Mouse (Mus musculus) testis, adult 2 months (tissue): ENCODE results near the gene Pccb. TPM values are rescaled to one million over a fixed set of nuclear protein-coding genes. Genes with fewer than 3 reads are reported as not detected.
A peak's percentile ranks its signal among the peaks of the same experiment; 100 is the strongest.

Experiments used
- H3K27ac ChIP-seq: fragments of 200-500 bp; 2 replicates; pipeline ENCODE4 v1.5.1; 2012; ENCODE audit warnings: low read depth, low read length; ENCODE audit not compliant: control insufficient read depth, insufficient read depth
- H3K27me3 ChIP-seq: fragments of 200-500 bp; 2 replicates; pipeline ENCODE4 v1.6.1; 2012; ENCODE audit warnings: mild to moderate bottlenecking, low read length, moderate library complexity; ENCODE audit not compliant: control insufficient read depth, insufficient read depth
- H3K36me3 ChIP-seq: fragments of 200-500 bp; 2 replicates; pipeline ENCODE4 v1.6.1; 2012; ENCODE audit warnings: mild to moderate bottlenecking, low read length; ENCODE audit not compliant: control insufficient read depth, insufficient read depth
- H3K4me1 ChIP-seq: fragments of 200-500 bp; 2 replicates; pipeline ENCODE4 v1.6.1; 2012; ENCODE audit warnings: low read length; ENCODE audit not compliant: control insufficient read depth, insufficient read depth
- H3K4me3 ChIP-seq: fragments of 200-500 bp; 2 replicates; pipeline ENCODE4 v1.5.1; 2012; ENCODE audit warnings: low read depth, mild to moderate bottlenecking, low read length, moderate library complexity, mixed read lengths; ENCODE audit not compliant: control insufficient read depth
- CTCF ChIP-seq: fragments of 200-500 bp; IDR thresholded peaks from 2 replicates; pipeline ENCODE4 v1.5.1; 2012; ENCODE audit warnings: low read depth, mild to moderate bottlenecking, inconsistent platforms, low read length, moderate library complexity; ENCODE audit not compliant: control insufficient read depth, insufficient read depth, insufficient replicate concordance
- POLR2A ChIP-seq: fragments of 200-500 bp; IDR thresholded peaks from 2 replicates; pipeline ENCODE4 v1.6.1; 2012; ENCODE audit warnings: low read depth, mild to moderate bottlenecking, inconsistent platforms, low read length, moderate library complexity; ENCODE audit not compliant: control insufficient read depth
- polyA plus RNA-seq: library from polyadenylated mRNA; depleted of rRNA; stranded (reverse); fragments of >200 nt; gene quantifications from 2 replicates; pipeline ENCODE4 v1.2.3, GENCODE M21; 2012

Pccb gene
- polyA plus RNA-seq, 1 experiment = 14.1 TPM

- Histone ChIP-seq H3K27ac (no peak overlapping the region), H3K4me1 (no peaks in the 10 kb centered on the region), H3K4me3 (no peak overlapping the region), H3K36me3 (no peaks in the 10 kb centered on the region), H3K27me3 (no peaks in the 10 kb centered on the region)
- no peak for TF ChIP-seq CTCF
- TF ChIP-seq POLR2A = no peak
Measured at GRCm38 (mm10) chr9:101041508-101041907, 6.8 kb upstream of the Pccb start.

- Histone ChIP-seq H3K36me3 (no peaks in the 10 kb centered on the region), H3K4me3 (no peak overlapping the region), H3K4me1 (peaks cover 5% of the 10 kb centered on the region; the same call in 1 of the 2 replicates), H3K27me3 (no peaks in the 10 kb centered on the region), H3K27ac (no peak overlapping the region)
- TF ChIP-seq CTCF (no peak), POLR2A (no peak)
Measured at GRCm38 (mm10) chr9:101038634-101039033, 3.9 kb upstream of the Pccb start.

GRCm38 (mm10) chr9:101037396-101037795 is 2.7 kb upstream of the Pccb start:
- TF ChIP-seq POLR2A = no peak
- TF ChIP-seq CTCF = no peak
- Histone ChIP-seq H3K4me3 (no peak overlapping the region), H3K27ac (no peak overlapping the region), H3K36me3 (no peaks in the 10 kb centered on the region), H3K27me3 (no peaks in the 10 kb centered on the region), H3K4me1 (peaks cover 6% of the 10 kb centered on the region; the same call in 1 of the 2 replicates)

GRCm38 (mm10) chr9:101036876-101037275 is 2.2 kb upstream of the Pccb start:
- peaks cover 6% of the 10 kb centered on the region; the same call in 1 of the 2 replicates for H3K4me1 ChIP-seq
- TF ChIP-seq CTCF (no peak), POLR2A (no peak)
- H3K27ac ChIP-seq = no peak overlapping the region
- no peaks in the 10 kb centered on the region for H3K27me3 ChIP-seq
- H3K36me3 ChIP-seq = no peaks in the 10 kb centered on the region
- no peak overlapping the region for H3K4me3 ChIP-seq

- no peak overlapping the region for H3K27ac ChIP-seq
- TF ChIP-seq CTCF (no peak), POLR2A (no peak)
- no peaks in the 10 kb centered on the region for H3K36me3 ChIP-seq
Measured at GRCm38 (mm10) chr9:101035836-101036596, 1.3 kb upstream of the Pccb start.

GRCm38 (mm10) chr9:101033761-101034447 is 794 bp downstream of the Pccb start:
- Histone ChIP-seq H3K27me3 (no peaks in the 10 kb centered on the region), H3K36me3 (no peaks in the 10 kb centered on the region), H3K4me3 (peak overlapping the region; percentile 85), H3K4me1 (peaks cover 6% of the 10 kb centered on the region; the same call in 1 of the 2 replicates), H3K27ac (peak overlapping the region; percentile 47; the same call in 1 of the 2 replicates)
- TF ChIP-seq POLR2A (no peak), CTCF (no peak)

More at GRCm38 (mm10) chr9:101035836-101036596, 1.3 kb upstream of the Pccb start:
- no peaks in the 10 kb centered on the region for H3K27me3 ChIP-seq
- H3K4me1 ChIP-seq = peaks cover 6% of the 10 kb centered on the region; the same call in 1 of the 2 replicates
- no peak overlapping the region for H3K4me3 ChIP-seq

GRCm38 (mm10) chr9:101018768-101019167 is 15.9 kb downstream of the Pccb start:
- no peak for TF ChIP-seq CTCF
- no peak for TF ChIP-seq POLR2A
- Histone ChIP-seq H3K4me1 (peaks cover 2% of the 10 kb centered on the region), H3K27me3 (no peaks in the 10 kb centered on the region), H3K36me3 (no peaks in the 10 kb centered on the region), H3K27ac (no peak overlapping the region), H3K4me3 (no peak overlapping the region)
